Mouse (Mus musculus): ENCODE measurements around the gene Dennd2a. TPM values are rescaled to one million over a fixed set of nuclear protein-coding genes. Genes with fewer than 3 reads are reported as not detected.

Gene Dennd2a
- total RNA-seq, 1 experiment = 22.1 TPM

- Histone ChIP-seq H3K27ac (ENCODE audit: insufficient read depth, low read depth, low read length, poor library complexity, severe bottlenecking) (no peak overlapping the region), H3K4me1 (ENCODE audit: control insufficient read depth in 2 of 2, insufficient read depth in 2 of 2, low read length in 2 of 2, poor library complexity in 1 of 2) (peaks cover 2 to 6% of the 10 kb centered on the region in 2 experiments; a peak in 2 of 4 replicates), H3K9ac (ENCODE audit: insufficient read depth, low read depth, low read length, poor library complexity, severe bottlenecking) (no peak overlapping the region), H3K9me3 (ENCODE audit: control insufficient read depth, insufficient read depth, low read depth, low read length) (no peaks in the 10 kb centered on the region), H3K4me3 (ENCODE audit: insufficient read depth in 1 of 2, low read depth in 1 of 2, low read length in 2 of 2, poor library complexity in 1 of 2, severe bottlenecking in 1 of 2) (no peak overlapping the region), H3K36me3 (ENCODE audit: control insufficient read depth, insufficient read depth, low read length, poor library complexity, severe bottlenecking) (peaks cover 3% of the 10 kb centered on the region; the same call in 1 of the 2 replicates)
- no peak for DNase-seq (ENCODE audit: low read depth, low spot score)
- no peak for TF ChIP-seq CHD2 (IDR thresholded peaks at IDR 0.05; ENCODE audit: low read depth, low read length)
- TF ChIP-seq ZNF384 (IDR thresholded peaks at IDR 0.05; ENCODE audit: low read depth, low read length) = no peak
- TF ChIP-seq HCFC1 (IDR thresholded peaks at IDR 0.05; ENCODE audit: borderline replicate concordance, insufficient read depth, low read length) = no peak
- TF ChIP-seq ZC3H11A (IDR thresholded peaks at IDR 0.05; ENCODE audit: borderline replicate concordance, low read depth, low read length) = no peak
- TF ChIP-seq MAFK (IDR thresholded peaks at IDR 0.05; ENCODE audit: insufficient read depth, low read depth, low read length) = no peak
- in situ Hi-C loops (cut with MboI; ENCODE audit: low sequenced_read_pairs in 2 of 2, unreplicated experiment in 2 of 2) = no loop called here
Measured at GRCm38 (mm10) chr6:39515040-39515738, 42.5 kb downstream of the Dennd2a start.

GRCm38 (mm10) chr6:39503476-39503875, 54.2 kb downstream of the Dennd2a start:
- in situ Hi-C loops (cut with MboI; ENCODE audit: low sequenced_read_pairs in 2 of 2, unreplicated experiment in 2 of 2) = no loop called here
- TF ChIP-seq MAFK (IDR thresholded peaks at IDR 0.05; ENCODE audit: insufficient read depth, low read depth, low read length) = no peak
- TF ChIP-seq HCFC1 (IDR thresholded peaks at IDR 0.05; ENCODE audit: borderline replicate concordance, insufficient read depth, low read length) = no peak
- TF ChIP-seq ZNF384 (IDR thresholded peaks at IDR 0.05; ENCODE audit: low read depth, low read length) = no peak
- no peak for TF ChIP-seq CHD2 (IDR thresholded peaks at IDR 0.05; ENCODE audit: low read depth, low read length)
- TF ChIP-seq ZC3H11A (IDR thresholded peaks at IDR 0.05; ENCODE audit: borderline replicate concordance, low read depth, low read length) = no peak
- H3K36me3 ChIP-seq (ENCODE audit: control insufficient read depth, insufficient read depth, low read length, poor library complexity, severe bottlenecking) = peaks cover 16% of the 10 kb centered on the region; the same call in 1 of the 2 replicates
- H3K9ac ChIP-seq (ENCODE audit: insufficient read depth, low read depth, low read length, poor library complexity, severe bottlenecking) = no peak overlapping the region
- 0 out of 4 replicates have a peak, but pooled peaks cover 0 to 2% of the 10 kb centered on the region in 2 experiments for H3K4me1 ChIP-seq (ENCODE audit: control insufficient read depth in 2 of 2, insufficient read depth in 2 of 2, low read length in 2 of 2, poor library complexity in 1 of 2)
- no peak for DNase-seq (ENCODE audit: low read depth, low spot score)
- H3K27ac ChIP-seq (ENCODE audit: insufficient read depth, low read depth, low read length, poor library complexity, severe bottlenecking) = no peak overlapping the region
- no peak overlapping the region for H3K4me3 ChIP-seq (ENCODE audit: insufficient read depth in 1 of 2, low read depth in 1 of 2, low read length in 2 of 2, poor library complexity in 1 of 2, severe bottlenecking in 1 of 2)
- H3K9me3 ChIP-seq (ENCODE audit: control insufficient read depth, insufficient read depth, low read depth, low read length) = no peaks in the 10 kb centered on the region

DNA sequence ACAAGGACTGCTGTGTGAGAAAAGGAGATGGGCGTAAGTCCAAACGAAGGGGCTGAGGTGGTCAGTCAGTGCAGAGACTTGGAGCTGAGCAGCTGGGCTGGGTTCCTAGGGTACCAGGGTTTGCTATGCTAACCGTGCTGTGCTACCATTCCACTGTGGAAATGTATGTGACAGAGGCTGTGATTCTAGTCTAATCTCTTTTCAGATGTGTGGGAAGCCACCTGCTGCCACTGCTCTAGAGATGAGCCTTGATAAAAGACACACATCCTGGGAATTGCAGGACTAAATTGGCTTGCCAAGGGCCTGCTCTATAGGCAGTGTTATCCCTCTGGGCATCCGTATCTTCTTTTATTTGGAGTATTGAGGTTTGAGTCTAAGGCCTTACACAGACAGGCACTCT, 60.5 kb downstream of the Dennd2a start:
- no peak overlapping the region for H3K4me3 ChIP-seq (ENCODE audit: insufficient read depth in 1 of 2, low read depth in 1 of 2, low read length in 2 of 2, poor library complexity in 1 of 2, severe bottlenecking in 1 of 2)
- H3K36me3 ChIP-seq (ENCODE audit: control insufficient read depth, insufficient read depth, low read length, poor library complexity, severe bottlenecking) = peaks cover 25% of the 10 kb centered on the region; the same call in 1 of the 2 replicates
- H3K9me3 ChIP-seq (ENCODE audit: control insufficient read depth, insufficient read depth, low read depth, low read length) = no peaks in the 10 kb centered on the region
- H3K4me1 ChIP-seq (ENCODE audit: control insufficient read depth in 2 of 2, insufficient read depth in 2 of 2, low read length in 2 of 2, poor library complexity in 1 of 2) = no peaks in the 10 kb centered on the region
- H3K9ac ChIP-seq (ENCODE audit: insufficient read depth, low read depth, low read length, poor library complexity, severe bottlenecking) = no peak overlapping the region
- no peak overlapping the region for H3K27ac ChIP-seq (ENCODE audit: insufficient read depth, low read depth, low read length, poor library complexity, severe bottlenecking)
- no peak for TF ChIP-seq ZNF384 (IDR thresholded peaks at IDR 0.05; ENCODE audit: low read depth, low read length)
- no peak for TF ChIP-seq ZC3H11A (IDR thresholded peaks at IDR 0.05; ENCODE audit: borderline replicate concordance, low read depth, low read length)
- no peak for TF ChIP-seq MAFK (IDR thresholded peaks at IDR 0.05; ENCODE audit: insufficient read depth, low read depth, low read length)
- no peak for TF ChIP-seq CHD2 (IDR thresholded peaks at IDR 0.05; ENCODE audit: low read depth, low read length)
- no peak for TF ChIP-seq HCFC1 (IDR thresholded peaks at IDR 0.05; ENCODE audit: borderline replicate concordance, insufficient read depth, low read length)
- in situ Hi-C loops (cut with MboI; ENCODE audit: low sequenced_read_pairs in 2 of 2, unreplicated experiment in 2 of 2) = no loop called here
- no peak for DNase-seq (ENCODE audit: low read depth, low spot score)

DNA sequence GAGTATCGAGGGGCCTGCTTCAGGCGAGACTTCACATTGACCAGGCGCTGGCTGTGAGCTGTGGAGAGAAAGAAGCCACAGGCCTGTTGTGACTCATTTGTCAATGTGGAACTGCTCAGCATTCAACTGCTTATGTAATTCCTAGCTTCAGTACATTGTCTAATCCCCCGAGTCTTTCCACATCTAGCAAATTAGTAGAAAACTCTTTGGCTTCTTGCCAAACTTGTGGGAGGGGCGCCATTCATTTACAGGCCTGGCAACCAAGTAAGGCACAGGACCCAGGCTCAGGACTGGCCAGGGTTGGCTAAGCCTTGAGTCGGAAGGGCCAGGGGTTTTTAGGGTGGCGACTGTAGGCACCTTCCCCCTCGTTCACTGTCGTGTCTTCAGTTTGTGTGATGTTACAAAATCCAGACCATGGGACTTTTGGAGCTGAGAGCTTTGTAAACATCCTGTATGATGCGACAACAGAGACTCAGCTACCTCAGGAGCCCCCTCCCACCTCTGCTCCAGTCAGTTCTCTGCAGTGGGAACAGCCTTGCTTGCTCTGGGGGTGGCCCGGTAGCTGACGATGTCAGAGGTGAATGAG, 64.4 kb downstream of the Dennd2a start:
- Histone ChIP-seq H3K36me3 (ENCODE audit: control insufficient read depth, insufficient read depth, low read length, poor library complexity, severe bottlenecking) (peaks cover 37% of the 10 kb centered on the region; the same call in 1 of the 2 replicates), H3K4me1 (ENCODE audit: control insufficient read depth in 2 of 2, insufficient read depth in 2 of 2, low read length in 2 of 2, poor library complexity in 1 of 2) (no peaks in the 10 kb centered on the region), H3K27ac (ENCODE audit: insufficient read depth, low read depth, low read length, poor library complexity, severe bottlenecking) (no peak overlapping the region), H3K4me3 (ENCODE audit: insufficient read depth in 1 of 2, low read depth in 1 of 2, low read length in 2 of 2, poor library complexity in 1 of 2, severe bottlenecking in 1 of 2) (no peak overlapping the region), H3K9ac (ENCODE audit: insufficient read depth, low read depth, low read length, poor library complexity, severe bottlenecking) (no peak overlapping the region), H3K9me3 (ENCODE audit: control insufficient read depth, insufficient read depth, low read depth, low read length) (no peaks in the 10 kb centered on the region)
- TF ChIP-seq MAFK (IDR thresholded peaks at IDR 0.05; ENCODE audit: insufficient read depth, low read depth, low read length) (no peak), ZC3H11A (IDR thresholded peaks at IDR 0.05; ENCODE audit: borderline replicate concordance, low read depth, low read length) (no peak), ZNF384 (IDR thresholded peaks at IDR 0.05; ENCODE audit: low read depth, low read length) (no peak), CHD2 (IDR thresholded peaks at IDR 0.05; ENCODE audit: low read depth, low read length) (no peak), HCFC1 (IDR thresholded peaks at IDR 0.05; ENCODE audit: borderline replicate concordance, insufficient read depth, low read length) (no peak)
- in situ Hi-C loops (cut with MboI; ENCODE audit: low sequenced_read_pairs in 2 of 2, unreplicated experiment in 2 of 2) = no loop called here
- DNase-seq (ENCODE audit: low read depth, low spot score) = no peak
